Mouse (Mus musculus) kidney, postnatal 36 days (tissue): ENCODE results near the gene Zfp61.
"Not testable (repeated sequence)": the region's sequence is repeated elsewhere in the genome, so short reads cannot be mapped to it uniquely, and the experiment has no call there.

Experiments used
- DNase-seq, 2 experiments: peaks; one replicate each; pipeline ENCODE4 v3.0.0; 2021 to 2022; ENCODE audit warnings: mixed read lengths in 2 of 2

Zfp61 gene

GRCm38 (mm10) chr7:24296386-24296785 is 4.6 kb downstream of the Zfp61 start:
- no peak for DNase-seq

GRCm38 (mm10) chr7:24295376-24295775 is 5.7 kb downstream of the Zfp61 start:
- DNase-seq: no peak

GRCm38 (mm10) chr7:24294763-24295162 is 6.3 kb downstream of the Zfp61 start:
- DNase-seq: no peak

GRCm38 (mm10) chr7:24293061-24293851 is 7.8 kb downstream of the Zfp61 start:
- no peak for DNase-seq

GRCm38 (mm10) chr7:24291387-24292090 is 9.5 kb downstream of the Zfp61 start:
- no peak for DNase-seq

GRCm38 (mm10) chr7:24290106-24290693 is 10.8 kb downstream of the Zfp61 start:
- DNase-seq: no peak

- no peak for DNase-seq
These were observed 12.5 kb downstream of the Zfp61 start for GRCm38 (mm10) chr7:24288512-24288911.

GRCm38 (mm10) chr7:24287670-24288069 is 13.4 kb downstream of the Zfp61 start:
- peak in 1 of 2 experiments; percentile 36 for DNase-seq

- DNase-seq: no peak
These were observed 14.1 kb downstream of the Zfp61 start for GRCm38 (mm10) chr7:24286916-24287315.

GRCm38 (mm10) chr7:24286090-24286489 is 14.9 kb downstream of the Zfp61 start:
- no peak for DNase-seq

GRCm38 (mm10) chr7:24280858-24281145 is 20.2 kb downstream of the Zfp61 start:
- peak; percentile 26 to 40 for DNase-seq

- no peak for DNase-seq
These were observed 20.8 kb downstream of the Zfp61 start for GRCm38 (mm10) chr7:24280031-24280857.

- DNase-seq: not testable (repeated sequence)
These were observed 22.3 kb downstream of the Zfp61 start for GRCm38 (mm10) chr7:24278771-24279170.

- DNase-seq: peak in 1 of 2 experiments; percentile 34
These were observed 26.6 kb downstream of the Zfp61 start for GRCm38 (mm10) chr7:24274456-24274855.

GRCm38 (mm10) chr7:24271191-24271590 is 29.8 kb downstream of the Zfp61 start:
- DNase-seq: no peak

- DNase-seq: peak; percentile 84 to 93
These were observed 30.8 kb downstream of the Zfp61 start, which contains the start of gene Zfp93 for GRCm38 (mm10) chr7:24270288-24270672. TSS of gene Zfp93 (plus strand) at chr7:24270420.

- DNase-seq: peak in 1 of 2 experiments; percentile 22
These were observed 31.3 kb downstream of the Zfp61 start for GRCm38 (mm10) chr7:24269667-24270287.

- no peak for DNase-seq
These were observed 31.8 kb downstream of the Zfp61 start for GRCm38 (mm10) chr7:24269256-24269655.

GRCm38 (mm10) chr7:24268176-24269155 is 32.6 kb downstream of the Zfp61 start:
- no peak for DNase-seq

GRCm38 (mm10) chr7:24260000-24260312 is 41.1 kb downstream of the Zfp61 start:
- no peak for DNase-seq

GRCm38 (mm10) chr7:24259306-24259999 is 41.6 kb downstream of the Zfp61 start:
- no peak for DNase-seq
